In the genomic region with DNA sequence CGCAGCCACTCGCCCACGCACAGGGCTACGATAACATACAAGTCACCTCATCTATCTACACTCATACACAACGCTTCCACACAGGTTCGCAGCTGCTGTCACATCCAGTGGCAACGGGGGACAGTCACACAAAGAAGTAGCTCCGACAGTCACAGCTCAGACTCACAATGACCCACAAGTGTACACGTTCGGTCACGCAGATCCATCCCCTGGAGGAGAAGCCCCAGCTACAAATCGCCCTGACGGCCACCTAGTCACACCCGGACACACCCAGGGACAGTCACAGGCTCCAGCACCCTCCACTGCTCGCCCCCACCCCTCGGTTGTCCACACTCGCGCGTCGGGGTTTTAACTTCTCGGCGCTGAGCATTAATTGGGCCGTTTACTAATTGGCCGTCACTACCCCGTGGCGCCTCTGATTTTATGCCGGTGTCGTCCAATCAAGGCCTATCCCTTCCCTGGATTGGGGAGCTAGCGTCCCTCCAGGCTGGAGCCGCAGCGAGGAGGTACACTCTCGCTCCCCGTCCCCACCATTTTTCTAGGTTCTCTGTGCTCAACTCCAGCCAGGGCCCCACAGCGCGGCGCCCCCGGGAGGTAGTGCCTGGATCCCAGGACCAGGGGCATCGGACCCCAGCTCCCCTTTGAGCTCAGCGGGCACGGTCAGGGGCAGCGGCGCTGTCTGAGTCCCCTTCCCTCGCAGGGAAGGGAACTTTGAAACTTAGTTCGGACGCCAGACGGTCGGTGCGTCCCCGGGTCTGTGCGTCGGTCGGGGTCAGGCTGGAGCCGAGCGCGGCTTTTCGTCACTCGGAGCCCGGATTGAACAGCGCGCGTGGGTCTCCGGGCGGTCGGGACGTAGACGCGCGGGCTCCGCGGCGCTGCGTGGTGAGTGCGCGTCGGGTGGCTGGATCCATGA, we compare ENCODE assay signal across 8 mouse cellular contexts. TPM values are rescaled to one million over a fixed set of nuclear protein-coding genes. Genes with fewer than 3 reads are reported as not detected.
A peak's percentile ranks its signal among the peaks of the same experiment; 100 is the strongest.
DNase-seq lines count a peak whose midpoint lies in the region; ATAC-seq and TF ChIP-seq lines count a peak whose summit lies in the region.

No protein-coding gene starts in this region.

- no peak; the same call in 1 of the 2 replicates for TF ChIP-seq POLR2A in testis, adult 2 months (IDR thresholded peaks at IDR 0.05; ENCODE audit: control insufficient read depth, low read depth, low read length)

- H3K4me1 ChIP-seq in testis, adult 2 months (ENCODE audit: control insufficient read depth, insufficient read depth, low read length), result peaks cover 21% of the 10 kb centered on the region
- peaks cover 9% of the 10 kb centered on the region for H3K4me1 ChIP-seq in liver, postnatal 0 days (ENCODE audit: insufficient read depth)

- H3K9ac ChIP-seq in liver, postnatal 0 days (replicated peaks), result no peak overlapping the region

- no peak overlapping the region for H3K27ac ChIP-seq in testis, adult 2 months (ENCODE audit: control insufficient read depth, insufficient read depth, low read depth, low read length)
- H3K27ac ChIP-seq in liver, postnatal 0 days (ENCODE audit: low read depth), result no peak overlapping the region

- no peak for DNase-seq in testis, postnatal 14 days (ENCODE audit: low spot score)
- DNase-seq in embryo, embryonic 9.5 days (ENCODE audit: extremely low spot score), result peak; percentile 58
- DNase-seq in heart, postnatal 14 days, result peak; percentile 13 to 33
- no peak for DNase-seq in liver, postnatal 0 days
- DNase-seq in retina, postnatal 1 day, result peak; percentile 86
- DNase-seq in gastrocnemius, postnatal 10 days, result no peak

- H3K27me3 ChIP-seq in testis, adult 2 months (ENCODE audit: control insufficient read depth, insufficient read depth, low read length), result no peaks in the 10 kb centered on the region; the same call in 1 of the 2 replicates
- H3K27me3 ChIP-seq in liver, postnatal 0 days (ENCODE audit: insufficient read depth, low read length), result peaks cover 47% of the 10 kb centered on the region

- no peak for TF ChIP-seq EP300 in liver, postnatal 0 days (IDR thresholded peaks at IDR 0.05; ENCODE audit: low read depth)

- H3K4me2 ChIP-seq in liver, postnatal 0 days (ENCODE audit: low read depth, low read length), result peak overlapping the region; percentile 84

- WGBS in liver, postnatal 0 days (ENCODE audit: insufficient replicate concordance), result 2% methylated on average over 75 of the region's 75 CpGs

- no peaks in the 10 kb centered on the region for H3K9me3 ChIP-seq in liver, postnatal 0 days (ENCODE audit: low read length)

- H3K4me3 ChIP-seq in testis, adult 2 months (ENCODE audit: control insufficient read depth, low read depth, low read length), result peak overlapping the region; percentile 37
- H3K4me3 ChIP-seq in liver, postnatal 0 days (ENCODE audit: low read depth, low read length), result peak overlapping the region; percentile 50

- ATAC-seq in liver, postnatal 0 days, result no peak
- ATAC-seq in megakaryocyte-erythroid progenitor cell, adult 5-6 weeks (replicated peaks; ENCODE audit: low FRiP score, low TSS enrichment, poor library complexity, severe bottlenecking), result no peak

- intact Hi-C loops in heart, postnatal 14 days (cut with DNase I), result loop anchor here (5.0 to 10.0 kb wide), 4 partner anchors 83 to 279 kb away; no protein-coding TSS in a partner anchor

- no peaks in the 10 kb centered on the region for H3K36me3 ChIP-seq in testis, adult 2 months (ENCODE audit: control insufficient read depth, insufficient read depth, low read length)
- H3K36me3 ChIP-seq in liver, postnatal 0 days (replicated peaks; ENCODE audit: insufficient read depth, low read length), result no peaks in the 10 kb centered on the region

- no peak for TF ChIP-seq CTCF in testis, adult 2 months (IDR thresholded peaks at IDR 0.05; ENCODE audit: control insufficient read depth, insufficient read depth, insufficient replicate concordance, low read depth, low read length)
- TF ChIP-seq CTCF in liver, postnatal 0 days (IDR thresholded peaks at IDR 0.05; ENCODE audit: low read depth), result no peak

RNA-seq across cellular contexts. Expression of a gene that starts 1.0 kb away (rescaled TPM):
- 9.3 and 14.6 TPM in 2 replicates for polyA plus RNA-seq in testis, adult 2 months (2012; rRNA removed)
- 1 to 10 TPM; 2.4 to 2.6 TPM for total RNA-seq in heart, postnatal 14 days (2021)
- polyA plus RNA-seq in liver, postnatal 0 days (2015; fragmentation: Nextera tagmentation; extraction: Ambion mirVana), result 0.38 and 0.50 TPM in 2 replicates
- 0.87 TPM in 1 of 2 replicates, not detected in the other for total RNA-seq in megakaryocyte-erythroid progenitor cell, adult 5-6 weeks (2014; fragmentation: Nextera tagmentation)
- total RNA-seq in megakaryocyte-erythroid progenitor cell, adult 5-6 weeks (2017), result 4.1 TPM in 1 of 2 replicates, not detected in the other
- 1 to 10 TPM in 1 of 2 experiments, under 1 TPM in 1; 0.42 to 1.6 TPM for total RNA-seq in gastrocnemius, postnatal 10 days (2021)

Comparison
In these comparisons a context has a peak if more than half of its experiments do, and no peak if none do; other contexts are left out.
1. DNase-seq: peak in embryo, embryonic 9.5 days (single experiment), heart, postnatal 14 days (2 of 2) and retina, postnatal 1 day (single experiment); none in testis, postnatal 14 days (single experiment), liver, postnatal 0 days (single experiment) and gastrocnemius, postnatal 10 days (single experiment).